Mouse (Mus musculus) ES-CJ7 (cell line): ENCODE results near the gene Med16.

Source experiments
- DNase-seq: peaks from one replicate; pipeline ENCODE4 v3.0.0; 2011; ENCODE audit warnings: low read depth, low spot score

The Med16 gene

DNA sequence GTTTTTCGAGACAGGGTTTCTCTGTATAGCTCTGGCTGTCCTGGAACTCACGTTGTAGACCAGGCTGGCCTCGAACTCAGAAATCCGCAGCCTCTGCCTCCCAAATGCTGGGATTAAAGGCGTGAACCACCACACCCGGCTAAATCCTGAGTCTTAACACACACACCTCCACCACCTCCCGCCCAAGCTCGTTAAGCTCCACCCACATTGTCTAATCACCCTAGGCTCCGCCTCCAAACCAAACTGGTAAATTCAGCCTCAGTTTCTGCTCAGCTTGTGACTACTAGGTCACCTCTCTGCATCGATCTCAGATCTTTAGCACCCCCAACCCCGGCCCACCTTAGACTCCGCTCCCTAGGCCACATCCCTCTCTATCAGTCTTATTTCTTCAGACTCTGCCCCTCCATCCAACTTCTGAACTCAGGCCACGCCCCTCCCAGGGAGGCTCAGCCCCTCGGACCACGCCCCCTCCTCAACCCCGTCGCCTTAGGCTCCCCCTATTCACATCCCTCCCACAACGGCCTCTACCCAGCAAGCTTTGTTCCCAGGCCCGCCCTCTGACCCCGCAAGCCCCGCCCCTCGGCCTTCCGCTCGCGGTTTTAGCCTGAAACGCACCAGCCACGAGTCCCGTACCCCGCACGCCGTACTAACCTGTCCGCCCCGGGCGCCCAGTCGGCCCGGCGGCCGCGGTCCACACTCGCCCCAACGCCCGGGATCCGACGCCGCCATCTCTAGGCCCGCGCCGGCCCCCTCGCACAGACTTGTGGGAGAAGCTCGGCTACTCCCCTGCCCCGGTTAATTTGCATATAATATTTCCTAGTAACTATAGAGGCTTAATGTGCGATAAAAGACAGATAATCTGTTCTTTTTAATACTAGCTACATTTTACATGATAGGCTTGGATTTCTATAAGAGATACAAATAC lies at the start of gene Med16:
Gene Med16, minus strand, starts transcription at position 757 of the 925 bp plus-strand sequence.
- peak; percentile 98 for DNase-seq

GRCm38 (mm10) chr10:79958140-79958816 lies 49.6 kb upstream of the Med16 start:
- DNase-seq = peak; percentile 87

DNA sequence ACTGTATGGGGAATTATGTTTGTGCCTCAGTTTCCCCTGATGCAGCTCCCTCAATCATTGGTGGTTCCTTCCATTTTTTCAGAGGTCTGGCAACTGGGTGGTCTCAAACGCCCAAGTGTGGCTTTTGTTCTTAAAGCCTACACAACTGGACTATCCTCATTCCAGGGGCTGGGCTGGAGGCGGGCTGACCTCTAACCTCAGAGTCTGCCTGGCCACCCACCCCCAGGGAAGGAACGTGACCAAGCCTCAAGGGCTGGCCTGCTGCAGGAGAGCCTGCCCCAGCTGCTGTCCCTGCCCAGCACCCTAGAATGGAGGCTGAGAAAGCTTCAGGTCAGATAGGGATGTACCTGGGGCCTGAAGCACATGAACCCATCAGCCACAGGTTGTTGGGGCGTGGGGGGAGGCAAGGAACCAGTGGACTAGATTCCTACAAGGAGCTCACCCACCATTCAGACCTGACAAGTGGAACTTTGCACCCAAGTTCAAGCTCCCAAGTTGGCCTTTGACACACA lies 48.0 kb upstream of the Med16 start:
- no peak for DNase-seq

GRCm38 (mm10) chr10:79955691-79956090 lies 47.0 kb upstream of the Med16 start:
- no peak for DNase-seq

- no peak for DNase-seq
Observed at GRCm38 (mm10) chr10:79953946-79954345, 45.2 kb upstream of the Med16 start.

DNA sequence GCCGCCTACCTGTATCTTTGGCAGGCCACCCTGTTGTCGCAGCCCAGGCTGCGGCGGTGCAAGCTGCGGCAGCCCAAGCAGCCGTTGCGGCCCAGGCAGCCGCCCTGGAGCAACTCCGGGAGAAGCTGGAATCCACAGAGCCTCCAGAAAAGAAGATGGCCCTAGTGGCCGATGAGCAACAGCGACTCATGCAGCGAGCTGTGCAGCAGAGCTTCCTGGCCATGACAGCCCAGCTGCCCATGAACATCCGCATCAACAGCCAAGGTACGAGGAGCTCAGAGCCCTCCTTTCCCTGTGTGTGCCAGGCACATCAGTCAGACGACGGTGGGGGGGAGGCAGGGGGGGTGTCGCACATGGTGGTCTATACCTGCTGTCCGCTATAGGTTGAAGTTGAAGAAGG lies 41.9 kb upstream of the Med16 start:
- no peak for DNase-seq

DNA sequence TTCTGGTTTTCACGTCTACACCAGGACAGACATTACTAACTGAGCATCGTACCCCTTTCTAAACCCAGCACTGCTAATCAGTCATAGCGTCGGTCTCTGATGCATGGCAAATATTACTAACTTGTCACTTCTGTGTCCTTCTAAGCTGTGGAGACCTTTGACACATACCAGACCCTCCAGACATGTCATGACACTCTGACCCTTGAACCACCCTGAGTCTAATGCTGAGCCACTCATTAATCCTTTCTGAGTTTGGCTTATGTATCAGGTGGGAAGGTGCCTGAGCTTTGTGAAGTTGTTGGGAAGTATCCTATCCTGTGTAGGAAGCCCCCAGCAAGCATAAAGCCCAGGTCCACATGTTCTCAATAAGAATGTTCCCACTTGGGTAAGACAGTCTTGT lies 41.1 kb upstream of the Med16 start:
- no peak for DNase-seq

- no peak for DNase-seq
Observed at GRCm38 (mm10) chr10:79947502-79947901, 38.8 kb upstream of the Med16 start.

DNA sequence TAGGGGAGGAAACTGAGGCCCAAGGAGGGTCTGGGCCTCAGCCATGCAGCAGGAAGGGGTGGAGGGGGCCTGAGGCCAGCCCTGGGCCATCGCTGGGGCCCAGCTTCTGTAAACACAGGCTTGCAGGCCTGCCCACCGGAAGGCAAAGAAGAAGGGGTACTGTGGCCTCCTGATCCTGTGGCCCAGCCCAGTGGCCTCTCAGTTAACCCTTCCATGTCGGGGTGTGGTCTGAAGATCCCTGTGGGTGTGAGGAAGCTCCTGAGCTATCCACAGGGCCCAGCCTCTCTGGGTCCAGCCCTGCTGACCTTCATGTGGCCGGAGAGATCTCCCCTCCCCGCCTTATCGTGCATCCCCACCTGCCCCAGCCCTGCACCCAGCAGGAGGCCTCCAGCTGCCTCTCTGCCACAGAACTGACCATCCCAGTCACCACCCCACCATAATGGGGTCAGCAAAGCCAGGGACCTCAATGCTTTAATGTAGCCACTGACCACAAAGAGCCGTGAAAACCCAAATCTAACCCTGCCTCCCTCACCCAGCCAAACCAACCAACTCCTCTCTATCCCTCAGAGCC lies 38.1 kb upstream of the Med16 start:
- DNase-seq = no peak

- DNase-seq = no peak
Observed at GRCm38 (mm10) chr10:79945507-79946234, 36.9 kb upstream of the Med16 start.

GRCm38 (mm10) chr10:79943471-79943901 lies 34.8 kb upstream of the Med16 start:
- DNase-seq = no peak

- no peak for DNase-seq
Observed at GRCm38 (mm10) chr10:79942988-79943387, 34.3 kb upstream of the Med16 start.

DNA sequence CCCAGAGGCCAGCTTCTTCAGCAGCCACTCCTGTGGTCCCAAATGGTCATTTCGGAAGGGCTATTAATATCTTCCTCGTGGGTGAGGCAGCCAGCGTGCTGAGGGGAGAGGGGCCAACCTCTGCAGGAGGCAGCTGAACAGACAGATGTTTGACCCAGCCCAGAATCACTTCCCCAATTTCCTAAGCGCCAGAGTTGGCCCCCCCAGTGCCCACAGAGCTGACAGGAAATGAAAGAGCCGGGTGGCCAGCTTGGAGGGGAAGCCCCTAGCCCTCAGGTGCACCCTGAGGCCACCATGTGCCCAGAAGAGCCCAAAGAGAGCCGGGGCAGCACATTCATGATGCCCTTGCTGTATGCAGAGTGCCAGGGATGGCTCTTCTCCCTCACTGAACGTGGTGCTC lies 32.0 kb upstream of the Med16 start:
- DNase-seq = no peak

DNA sequence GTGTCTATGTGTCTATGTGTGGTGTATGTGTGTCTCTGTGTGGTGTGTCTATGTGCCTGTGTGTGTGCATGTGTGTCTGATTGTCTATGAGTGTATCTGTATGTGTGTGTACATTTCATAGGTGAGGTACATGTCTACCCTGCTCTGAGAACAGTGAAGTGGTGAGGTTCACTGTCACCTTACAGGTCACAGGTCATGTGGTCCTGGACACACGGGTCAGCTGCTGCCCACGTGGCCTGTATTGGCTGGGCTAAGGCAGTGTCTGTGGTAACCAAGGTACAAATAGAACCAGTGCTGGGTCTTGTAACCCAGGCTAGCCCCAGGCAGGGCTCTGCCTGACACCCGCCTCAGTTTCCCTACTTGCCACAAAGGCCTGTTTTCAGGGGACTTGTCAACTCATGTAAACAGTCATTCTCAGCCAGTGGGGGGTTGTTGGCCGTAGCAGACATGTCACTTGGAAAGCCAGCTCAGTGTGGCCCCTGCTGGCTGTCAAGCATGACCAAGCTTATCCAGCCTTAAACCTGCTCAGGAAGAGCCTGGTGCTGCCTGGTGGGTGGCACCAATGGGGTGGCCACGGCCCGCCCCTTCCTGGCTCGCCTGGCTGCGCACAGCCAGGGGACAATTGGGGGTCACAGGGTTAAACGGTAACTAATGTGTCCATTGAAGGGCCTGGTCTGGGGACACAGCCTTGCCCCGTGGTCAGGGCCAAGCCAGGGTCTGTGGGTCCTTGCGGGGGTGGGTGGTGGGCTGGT lies 29.2 kb upstream of the Med16 start:
- no peak for DNase-seq

DNA sequence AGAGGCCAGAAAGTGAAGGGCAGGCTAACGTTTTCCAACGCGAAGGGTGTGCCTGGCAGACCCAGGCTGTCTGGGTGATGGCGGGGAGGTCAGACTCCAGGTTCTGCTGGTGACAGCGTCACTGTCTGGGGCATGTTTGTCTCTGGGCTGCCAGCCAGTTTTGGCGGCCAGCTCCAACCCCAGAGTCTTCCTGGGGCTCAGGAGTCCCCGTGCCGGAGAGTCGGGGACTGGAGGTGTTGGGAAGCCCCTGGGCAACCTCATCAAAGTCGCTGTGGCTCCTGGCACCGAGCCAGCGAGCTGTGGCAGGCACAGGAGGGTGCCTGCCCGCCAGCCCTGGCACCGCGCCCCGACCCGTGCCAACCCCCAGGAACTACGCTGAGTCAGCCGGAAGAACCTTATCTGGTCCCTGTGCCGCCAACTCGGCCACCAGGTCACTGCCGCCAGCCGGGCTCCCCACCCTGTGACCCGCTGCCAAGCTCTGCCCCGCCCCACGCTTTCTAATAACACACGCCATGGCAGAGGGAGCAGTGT lies 28.3 kb upstream of the Med16 start:
- no peak for DNase-seq

DNA sequence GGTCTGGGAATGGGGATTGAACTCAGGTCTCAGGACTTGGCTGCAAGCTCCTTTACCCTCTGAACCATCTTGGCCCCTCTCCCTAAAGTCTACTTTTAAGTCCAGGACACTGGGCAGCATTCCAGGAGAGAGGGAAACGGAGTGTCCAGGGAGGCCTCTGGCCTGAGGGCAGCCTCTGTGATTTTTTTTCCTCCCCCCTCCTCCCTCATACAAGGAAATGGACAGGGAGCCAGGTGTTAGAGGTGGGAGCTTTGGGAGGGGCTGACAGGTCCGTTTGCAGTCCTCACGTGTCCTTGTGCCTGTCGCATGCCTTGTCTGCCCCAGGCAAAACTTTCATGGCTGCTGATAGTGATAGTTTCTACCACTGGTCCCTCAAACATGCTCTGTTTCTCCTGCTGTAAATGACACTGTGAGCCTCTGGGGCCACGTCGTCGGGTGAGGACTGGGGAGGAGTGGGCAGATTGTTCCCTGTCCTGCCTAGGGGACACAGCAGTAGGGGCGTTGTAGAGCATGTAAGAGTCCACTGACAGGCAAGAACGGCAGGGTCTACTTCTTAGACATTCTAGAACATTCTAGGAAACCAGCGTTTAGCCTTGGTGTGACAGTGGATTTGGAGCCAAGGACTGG lies 27.7 kb upstream of the Med16 start:
- DNase-seq = no peak

GRCm38 (mm10) chr10:79934794-79935569 lies 26.3 kb upstream of the Med16 start:
- no peak for DNase-seq

GRCm38 (mm10) chr10:79934272-79934721 lies 25.6 kb upstream of the Med16 start:
- no peak for DNase-seq

DNA sequence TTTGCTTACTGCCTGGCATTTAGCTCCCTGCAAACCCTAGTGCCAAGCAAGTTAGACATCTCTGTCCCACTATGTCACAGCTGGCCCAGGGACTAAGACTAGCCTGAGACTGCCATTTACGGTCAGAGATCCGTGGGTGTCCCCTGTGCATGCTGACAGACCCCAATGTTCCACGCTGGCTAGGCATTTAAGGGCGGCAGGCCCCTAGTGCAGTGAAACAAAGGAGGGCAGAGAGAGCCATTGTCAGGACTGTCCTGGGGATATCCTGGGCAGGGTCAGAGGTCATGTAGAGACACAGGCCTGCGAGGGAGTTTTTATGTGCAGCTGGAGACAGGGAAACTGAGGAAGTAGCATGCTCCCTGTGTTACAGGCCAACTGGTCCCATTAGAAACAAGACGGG lies 25.1 kb upstream of the Med16 start:
- no peak for DNase-seq
